Mouse (Mus musculus) lung, adult 2 months (tissue): ENCODE data around the gene Cfap299.

ENCODE experiments used
- CTCF ChIP-seq: fragments of 200-500 bp; IDR thresholded peaks from 2 replicates; pipeline ENCODE4 v1.5.1; 2011; ENCODE audit warnings: mild to moderate bottlenecking, low read length, control low read depth; ENCODE audit not compliant: insufficient read depth
- POLR2A ChIP-seq: fragments of 200-500 bp; IDR thresholded peaks from 2 replicates; pipeline ENCODE4 v1.6.1; 2011; ENCODE audit warnings: low read depth, mild to moderate bottlenecking, control low read depth, low read length, borderline replicate concordance; ENCODE audit errors: extremely low read depth

DNA sequence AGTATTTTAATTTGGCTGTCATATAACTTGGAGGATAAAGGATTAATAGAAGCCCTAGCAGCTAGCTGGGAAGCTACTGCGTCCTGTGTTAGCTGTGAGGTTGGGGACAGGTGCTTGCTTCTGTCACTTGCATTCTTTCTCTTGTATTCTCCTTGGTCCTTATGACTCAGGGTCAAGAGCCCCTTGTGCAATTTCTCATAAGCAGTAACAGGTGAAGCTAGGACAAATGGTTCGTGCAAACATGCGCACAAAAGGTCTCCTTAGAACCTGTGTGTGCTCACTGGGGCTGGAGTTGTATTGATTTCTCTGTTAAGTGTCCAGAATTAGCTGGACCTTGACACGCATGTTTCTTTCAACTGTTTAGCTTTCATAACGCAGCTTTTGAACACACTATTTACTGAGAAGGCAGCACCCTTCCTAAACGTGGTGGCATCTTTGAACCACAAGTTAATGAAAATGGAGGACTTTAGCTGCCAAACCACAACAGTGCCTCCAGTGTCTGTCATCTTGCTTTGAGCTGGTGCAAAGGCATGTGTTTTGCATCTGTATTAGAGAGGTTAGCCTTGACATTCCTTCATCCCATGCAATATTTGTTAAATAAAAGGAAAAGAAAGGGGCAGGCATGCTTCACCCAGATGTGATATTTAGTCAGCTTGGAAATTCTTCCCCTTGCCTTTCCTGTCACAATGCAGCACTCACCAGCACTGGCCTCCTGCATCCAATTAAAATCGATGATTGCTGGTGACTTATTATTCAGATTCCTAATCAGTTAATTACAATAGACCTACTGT is 223.9 kb downstream of the Cfap299 start:
- no peak for TF ChIP-seq POLR2A
- no peak for TF ChIP-seq CTCF
